Mouse (Mus musculus) CH12.LX (cell line): ENCODE measurements around the gene Bsg. TPM values are rescaled to one million over a fixed set of nuclear protein-coding genes. Genes with fewer than 3 reads are reported as not detected.

Source experiments
- DNase-seq: peaks from one replicate; pipeline ENCODE4 v3.0.0-alpha.2; 2013; ENCODE audit errors: extremely low read depth
- H3K27ac ChIP-seq: 2 replicates; pipeline ENCODE4 v1.5.1; 2012; ENCODE audit warnings: low read depth, mild to moderate bottlenecking, control low read depth, moderate library complexity; ENCODE audit not compliant: insufficient read depth
- H3K27me3 ChIP-seq: replicated peaks from 2 replicates; pipeline ENCODE3; 2012; ENCODE audit warnings: inconsistent platforms
- H3K36me3 ChIP-seq, 2 experiments: replicated peaks in 1 of 2; 2 replicates each; pipeline versions ENCODE3 to v1.6.1; 2012; ENCODE audit warnings: inconsistent platforms in 1 of 2, low read length in 1 of 2, mild to moderate bottlenecking in 1 of 2, mixed read lengths in 1 of 2, moderate library complexity in 1 of 2; ENCODE audit not compliant: control insufficient read depth in 1 of 2, insufficient read depth in 1 of 2
- H3K4me1 ChIP-seq, 2 experiments: 2 replicates each; pipeline ENCODE4 v1.6.1; 2012; ENCODE audit warnings: inconsistent platforms in 1 of 2, moderate library complexity in 1 of 2; ENCODE audit not compliant: insufficient read depth in 2 of 2, control insufficient read depth in 1 of 2
- H3K4me2 ChIP-seq: 2 replicates; pipeline ENCODE4 v1.6.1; 2012; ENCODE audit warnings: low read depth, mild to moderate bottlenecking, control low read depth; ENCODE audit not compliant: poor library complexity, insufficient read depth, severe bottlenecking
- H3K4me3 ChIP-seq, 3 experiments: fragments of 150-350 bp in 1 of 3; sonication (generic) in 1 of 3; replicated peaks in 1 of 3; 2 replicates each; pipeline versions ENCODE3 to v1.5.1; 2011 to 2012; ENCODE audit warnings: low read depth in 2 of 3, low read length in 2 of 3, mild to moderate bottlenecking in 2 of 3, moderate library complexity in 2 of 3, control low read depth in 1 of 3, improper control_type of control experiment in 1 of 3, inconsistent platforms in 1 of 3, mixed read lengths in 1 of 3; ENCODE audit not compliant: poor library complexity in 1 of 3
- H3K79me2 ChIP-seq: replicated peaks from 2 replicates; pipeline ENCODE4 v1.6.1; 2012; ENCODE audit warnings: mild to moderate bottlenecking, moderate library complexity; ENCODE audit not compliant: control insufficient read depth, poor library complexity, insufficient read depth, severe bottlenecking; ENCODE audit errors: extremely low read depth
- H3K9ac ChIP-seq: 2 replicates; pipeline ENCODE4 v1.6.1; 2012; ENCODE audit warnings: low read depth, mild to moderate bottlenecking, control low read depth, moderate library complexity; ENCODE audit not compliant: insufficient read depth
- H3K9me3 ChIP-seq: replicated peaks from 2 replicates; pipeline ENCODE3; 2012; ENCODE audit warnings: low read length, inconsistent platforms, mixed read lengths
- BHLHE40 ChIP-seq: IDR thresholded peaks from 2 replicates; pipeline ENCODE4 v1.6.1; 2011; ENCODE audit warnings: mild to moderate bottlenecking, low read depth, low read length, improper control_type of control experiment
- CHD1 ChIP-seq: IDR thresholded peaks from 2 replicates; pipeline ENCODE4 v1.6.1; 2012; ENCODE audit warnings: low read depth, low read length, improper control_type of control experiment, inconsistent platforms
- CHD2 ChIP-seq: IDR thresholded peaks from 2 replicates; pipeline ENCODE4 v1.6.1; 2011; ENCODE audit warnings: low read length, improper control_type of control experiment
- CTCF ChIP-seq, 2 experiments: IDR thresholded peaks in 1 of 2; conservative IDR thresholded peaks in 1 of 2; 2 replicates each; pipeline ENCODE4 v1.5.1; 2011 to 2012; ENCODE audit warnings: low read depth in 2 of 2, low read length in 2 of 2, improper control_type of control experiment in 1 of 2, inconsistent platforms in 1 of 2, mild to moderate bottlenecking in 1 of 2, moderate library complexity in 1 of 2
- EP300 ChIP-seq: IDR thresholded peaks from 2 replicates; pipeline ENCODE4 v1.6.1; 2011; ENCODE audit warnings: low read length, improper control_type of control experiment
- ETS1 ChIP-seq: conservative IDR thresholded peaks from 2 replicates; pipeline ENCODE4 v1.6.1; 2012; ENCODE audit warnings: low read depth, mild to moderate bottlenecking, inconsistent platforms, low read length, improper control_type of control experiment, moderate library complexity
- GABPA ChIP-seq: IDR thresholded peaks from 2 replicates; pipeline ENCODE4 v1.6.1; 2012; ENCODE audit warnings: low read depth, low read length, improper control_type of control experiment, inconsistent platforms; ENCODE audit not compliant: insufficient replicate concordance
- HCFC1 ChIP-seq: IDR thresholded peaks from 2 replicates; pipeline ENCODE4 v1.6.1; 2012; ENCODE audit warnings: low read depth, mild to moderate bottlenecking, inconsistent platforms, low read length, improper control_type of control experiment
- JUN ChIP-seq: IDR thresholded peaks from 2 replicates; pipeline ENCODE4 v1.6.1; 2011; ENCODE audit warnings: low read depth, mild to moderate bottlenecking, low read length, improper control_type of control experiment, moderate library complexity; ENCODE audit not compliant: insufficient read depth
- NRF1 ChIP-seq: IDR thresholded peaks from 2 replicates; pipeline ENCODE4 v1.6.1; 2014; ENCODE audit warnings: low read depth, mild to moderate bottlenecking, inconsistent platforms, low read length, improper control_type of control experiment, moderate library complexity
- POLR2A ChIP-seq: IDR thresholded peaks from 2 replicates; pipeline ENCODE4 v1.6.1; 2011; ENCODE audit warnings: low read depth, mild to moderate bottlenecking, improper control_type of control experiment, low read length
- RAD21 ChIP-seq: IDR thresholded peaks from 2 replicates; pipeline ENCODE4 v1.6.1; 2011; ENCODE audit warnings: low read depth, mild to moderate bottlenecking, low read length, improper control_type of control experiment, moderate library complexity
- SIN3A ChIP-seq: IDR thresholded peaks from 2 replicates; pipeline ENCODE4 v1.6.1; 2012; ENCODE audit warnings: low read length, improper control_type of control experiment, inconsistent platforms
- SMC3 ChIP-seq: IDR thresholded peaks from 2 replicates; pipeline ENCODE4 v1.6.1; 2011; ENCODE audit warnings: low read depth, low read length, improper control_type of control experiment
- TBP ChIP-seq: conservative IDR thresholded peaks from 2 replicates; pipeline ENCODE4 v1.6.1; 2011; ENCODE audit warnings: low read depth, low read length, improper control_type of control experiment
- TCF12 ChIP-seq: IDR thresholded peaks from 2 replicates; pipeline ENCODE4 v1.6.1; 2014; ENCODE audit warnings: low read depth, mild to moderate bottlenecking, inconsistent platforms, low read length, improper control_type of control experiment
- USF1 ChIP-seq: IDR thresholded peaks from 2 replicates; pipeline ENCODE4 v1.6.1; 2014; ENCODE audit warnings: low read depth, mild to moderate bottlenecking, inconsistent platforms, low read length, improper control_type of control experiment
- ZC3H11A ChIP-seq: IDR thresholded peaks from 2 replicates; pipeline ENCODE4 v1.6.1; 2012; ENCODE audit warnings: low read depth, mild to moderate bottlenecking, inconsistent platforms, low read length, improper control_type of control experiment
- ZKSCAN1 ChIP-seq: IDR thresholded peaks from 2 replicates; pipeline ENCODE4 v1.6.1; 2012; ENCODE audit warnings: low read depth, inconsistent platforms, low read length, improper control_type of control experiment, borderline replicate concordance
- ZNF384 ChIP-seq: IDR thresholded peaks from 2 replicates; pipeline ENCODE4 v1.6.1; 2012; ENCODE audit warnings: low read depth, low read length, improper control_type of control experiment, inconsistent platforms
- dilution Hi-C: fragments of 300-500 bp; cut with MboI; formaldehyde crosslinking; loops from 2 replicates; pipeline ENCODE4 v1.14.3; 2020; ENCODE audit warnings: low sequenced_read_pairs; ENCODE audit not compliant: extremely low pct_unique_long_range_greater_than_20kb, extremely low pct_ligation_motif_present
- in situ Hi-C: fragments of 300-500 bp; cut with MboI; formaldehyde crosslinking; loops from 3 replicates; pipeline ENCODE4 v1.14.3; 2019; ENCODE audit warnings: low sequenced_read_pairs, low pct_ligation_motif_present, low pct_unique_long_range_greater_than_20kb, mixed read lengths
- polyA plus RNA-seq: library from polyadenylated mRNA; unstranded; fragments of >175 nt; gene quantifications from 2 replicates; pipeline ENCODE4 v1.2.1, GENCODE M21; 2012; ENCODE audit warnings: low read depth; ENCODE audit not compliant: insufficient read length
- total RNA-seq, 2 experiments: library from RNA; depleted of rRNA; stranded (reverse); fragments of 300-350 nt in 1 of 2; fragments of >200 nt in 1 of 2; gene quantifications; 2 replicates each; pipeline ENCODE4 v1.2.3; 2012 to 2014

Bsg gene
- total and polyA plus RNA-seq, 3 experiments = 360 to 710 (median 421) TPM

- no peak for DNase-seq
- no peak overlapping the region for H3K27ac ChIP-seq
- TF ChIP-seq CTCF (conservative IDR thresholded peaks at IDR 0.05 in 1 of 2, IDR thresholded peaks at IDR 0.05 in 1 of 2; ENCODE audit: low read depth in 2 of 2, low read length in 2 of 2) (peak; percentile 59 to 67), BHLHE40 (no peak), EP300 (no peak), SMC3 (peak; percentile 52), RAD21 (peak; percentile 39)
- H3K4me3 ChIP-seq = no peak overlapping the region
- dilution Hi-C loops = no loop called here
- H3K27me3 ChIP-seq = no peaks in the 10 kb centered on the region
- no peak overlapping the region for H3K4me2 ChIP-seq
- in situ Hi-C loops = loop anchor here (5.0 kb wide), 1 partner anchor 40 kb away; no protein-coding TSS in a partner anchor
- H3K36me3 ChIP-seq = peaks cover 43 to 55% of the 10 kb centered on the region in 2 experiments
- no peaks in the 10 kb centered on the region for H3K79me2 ChIP-seq
- peaks cover 0 to 4% of the 10 kb centered on the region in 2 experiments; a peak in 1 of 4 replicates for H3K4me1 ChIP-seq
- peaks cover 33% of the 10 kb centered on the region for H3K9me3 ChIP-seq
- no peak overlapping the region for H3K9ac ChIP-seq
Observed at GRCm38 (mm10) chr10:79732500-79732899, 28.2 kb downstream of the Bsg start.

- Histone ChIP-seq H3K27ac (no peak overlapping the region), H3K4me1 (peaks cover 0 to 1% of the 10 kb centered on the region in 2 experiments; a peak in 1 of 4 replicates), H3K79me2 (no peaks in the 10 kb centered on the region), H3K36me3 (peaks cover 57 to 68% of the 10 kb centered on the region in 2 experiments), H3K4me3 (no peak overlapping the region), H3K27me3 (no peaks in the 10 kb centered on the region), H3K4me2 (no peak overlapping the region), H3K9ac (no peak overlapping the region), H3K9me3 (peaks cover 35% of the 10 kb centered on the region)
- dilution Hi-C loops (no loop called here), in situ Hi-C loops (loop anchor here (5.0 kb wide), 1 partner anchor 42 kb away; no protein-coding TSS in a partner anchor)
- DNase-seq = no peak
- TF ChIP-seq TBP = no peak
- TF ChIP-seq JUN = no peak
- no peak for TF ChIP-seq POLR2A
- TF ChIP-seq ETS1 = no peak
- TF ChIP-seq GABPA = no peak
- TF ChIP-seq HCFC1 = no peak
- TF ChIP-seq ZKSCAN1 = no peak
- no peak for TF ChIP-seq TCF12
- no peak for TF ChIP-seq SIN3A
- TF ChIP-seq CHD1 = no peak
- TF ChIP-seq CHD2 = no peak
- TF ChIP-seq ZC3H11A = no peak
- TF ChIP-seq CTCF (conservative IDR thresholded peaks at IDR 0.05 in 1 of 2, IDR thresholded peaks at IDR 0.05 in 1 of 2; ENCODE audit: low read depth in 2 of 2, low read length in 2 of 2) = no peak
- no peak for TF ChIP-seq USF1
- TF ChIP-seq NRF1 = no peak
- TF ChIP-seq EP300 = no peak
- TF ChIP-seq SMC3 = no peak
- TF ChIP-seq ZNF384 = no peak
Observed at GRCm38 (mm10) chr10:79733847-79734246, 29.6 kb downstream of the Bsg start.
